Mouse (Mus musculus): Measurements from ENCODE around the gene Mbd3.

DNA sequence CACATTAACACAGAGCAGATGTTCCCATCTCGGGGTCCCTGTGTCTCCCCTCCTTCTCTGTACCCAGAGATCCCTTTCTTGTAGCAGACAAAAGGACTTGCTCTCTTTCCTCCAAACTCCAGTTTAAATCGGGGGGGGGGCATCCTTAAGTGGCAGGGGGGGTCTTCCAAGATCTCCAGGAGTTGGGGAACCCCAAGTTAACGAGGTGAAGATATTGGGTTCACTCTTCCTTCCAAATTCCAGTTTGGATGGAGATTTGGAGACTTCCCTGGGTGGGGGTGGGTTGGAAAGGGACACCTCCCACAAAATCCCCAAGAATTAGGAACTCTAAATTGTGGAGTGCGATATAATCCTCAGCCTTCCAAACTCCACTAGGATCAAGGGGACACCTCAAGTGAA, 33.0 kb upstream of the Mbd3 start:
- TF ChIP-seq CTCF (IDR thresholded peaks at IDR 0.05; ENCODE audit: low read depth, low read length) (no peak), POLR2AphosphoS5 (IDR thresholded peaks at IDR 0.05; ENCODE audit: insufficient replicate concordance, low read depth, low read length) (no peak), TAL1 (conservative IDR thresholded peaks at IDR 0.05; ENCODE audit: low read depth, low read length) (no peak), GATA1 (IDR thresholded peaks at IDR 0.05; ENCODE audit: borderline replicate concordance, low read length) (no peak)
